Mouse (Mus musculus) T-cell, adult 2 months (primary cell): ENCODE measurements around the gene Trpm3.

Experiments
- DNase-seq: peaks from one replicate; pipeline ENCODE4 v3.0.0; 2022; ENCODE audit warnings: low spot score

Gene Trpm3

GRCm38 (mm10) chr19:22138590-22139421 is at the start of gene Trpm3:
Gene Trpm3 (plus strand): TSS chr19:22139046.
- DNase-seq = no peak

- DNase-seq = no peak
Measured at GRCm38 (mm10) chr19:22100582-22100981, 38.3 kb upstream of the Trpm3 start.

DNA sequence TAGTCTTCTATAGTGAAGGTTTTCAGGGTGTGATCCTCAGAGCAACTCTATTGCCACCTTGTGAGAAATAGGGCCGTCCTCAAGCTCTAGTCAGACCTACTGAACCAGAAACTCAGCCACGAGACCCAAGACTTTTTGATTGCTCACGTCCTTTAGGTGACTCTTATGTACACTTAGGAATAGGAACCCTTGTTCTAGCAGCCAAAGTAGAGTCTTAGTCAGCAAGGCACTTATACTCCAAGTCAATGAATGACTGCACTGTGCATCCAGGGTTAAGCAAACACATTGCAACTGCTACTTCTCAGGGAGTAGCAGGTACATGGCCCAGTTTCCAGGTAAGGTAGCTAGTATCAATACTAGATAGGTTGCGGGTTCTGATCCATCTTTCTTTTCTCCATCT is 35.0 kb upstream of the Trpm3 start:
- DNase-seq = no peak

DNA sequence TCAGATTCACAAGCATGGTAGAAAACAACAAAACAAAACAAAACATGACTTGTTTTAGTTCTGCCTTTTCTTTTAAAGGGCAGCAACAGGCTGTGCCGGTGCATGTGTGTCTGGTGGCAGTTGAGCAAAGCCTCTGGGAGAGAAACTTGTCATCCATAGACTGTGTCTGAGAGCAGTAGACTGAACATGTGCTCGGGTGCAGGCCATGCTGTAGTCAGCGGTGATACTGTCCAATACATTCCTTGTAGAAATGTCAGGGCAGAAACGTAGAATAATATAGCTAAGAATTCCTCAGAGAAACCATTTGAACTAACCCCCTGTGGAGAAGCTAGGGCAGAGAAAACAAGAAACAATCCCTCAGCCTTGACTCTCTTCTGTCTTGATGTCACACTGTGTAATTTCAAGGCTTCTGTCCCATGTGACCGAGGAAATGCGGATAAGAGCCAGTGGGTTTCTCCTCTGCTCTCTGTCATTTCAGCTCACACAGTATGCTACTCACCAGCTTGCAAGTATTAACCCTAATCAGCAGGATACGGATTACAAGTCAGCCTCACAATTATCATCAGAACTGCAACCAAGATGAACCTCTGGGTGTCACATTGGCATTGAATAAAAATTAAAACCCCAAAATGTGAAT is 33.9 kb upstream of the Trpm3 start:
- no peak for DNase-seq

DNA sequence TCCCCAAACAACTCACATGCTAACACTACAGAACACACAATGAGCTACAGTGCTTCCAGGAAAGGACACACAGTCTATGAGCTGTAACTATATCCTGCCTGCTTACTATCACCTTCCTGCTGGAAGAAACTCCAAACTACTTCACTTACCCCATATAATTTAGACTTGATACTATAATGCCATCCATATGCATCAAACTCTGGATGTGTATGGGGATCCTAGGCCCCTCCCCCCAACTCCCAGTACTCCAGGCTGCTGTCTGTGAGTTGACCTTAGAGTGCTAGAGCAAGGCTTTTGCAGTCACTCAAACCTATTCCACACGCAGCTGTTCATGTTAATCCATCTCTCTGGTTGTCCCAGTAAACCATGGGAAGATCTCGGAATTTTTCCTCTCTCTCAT is 33.2 kb upstream of the Trpm3 start:
- DNase-seq = no peak

DNA sequence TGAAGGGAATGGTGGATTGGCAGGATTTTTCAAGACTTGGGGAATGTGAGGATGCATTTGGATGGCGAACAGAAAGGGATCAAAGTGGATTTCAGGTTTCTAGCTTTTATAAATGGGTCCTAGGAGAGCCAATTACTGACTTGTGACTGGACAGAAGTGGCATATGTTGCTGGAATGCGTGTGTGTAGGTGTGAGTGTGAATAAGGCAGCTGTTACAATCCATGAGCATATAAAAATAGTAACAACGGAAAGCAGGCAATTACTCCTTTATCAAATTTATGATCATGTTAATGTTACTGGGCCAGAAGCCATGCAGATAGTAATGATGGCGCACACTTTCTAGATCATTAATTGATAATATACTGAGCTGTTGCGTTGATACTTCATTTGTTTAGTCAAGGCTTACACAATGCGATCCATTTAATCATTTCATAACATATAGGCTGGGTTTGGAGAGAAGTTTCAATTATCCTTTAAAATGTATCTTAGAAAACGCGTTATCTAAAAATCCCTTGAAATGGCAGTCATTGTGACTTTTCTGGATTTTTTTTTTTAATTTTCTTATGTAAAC is 29.9 kb upstream of the Trpm3 start:
- no peak for DNase-seq

DNA sequence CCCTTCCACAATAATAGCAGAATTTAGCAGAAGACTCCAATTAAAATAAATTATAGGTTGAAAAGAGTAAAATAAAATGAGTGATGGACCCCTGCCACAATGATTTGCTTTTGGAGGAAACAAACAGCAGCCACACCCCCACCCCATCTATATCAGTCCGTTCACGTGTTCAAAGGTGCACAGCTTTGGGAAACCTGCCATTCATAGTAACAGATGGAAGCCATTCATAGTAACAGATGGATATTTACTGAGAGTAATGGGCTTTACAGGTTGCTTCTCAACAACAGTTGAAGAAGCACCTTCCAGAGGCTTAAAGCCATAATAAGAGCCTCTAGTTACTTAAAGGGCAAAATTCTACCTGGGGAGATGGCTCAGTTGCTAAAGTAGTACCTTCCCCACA is 17.9 kb upstream of the Trpm3 start:
- DNase-seq = no peak

GRCm38 (mm10) chr19:22121631-22122030 is 17.2 kb upstream of the Trpm3 start:
- DNase-seq = no peak

DNA sequence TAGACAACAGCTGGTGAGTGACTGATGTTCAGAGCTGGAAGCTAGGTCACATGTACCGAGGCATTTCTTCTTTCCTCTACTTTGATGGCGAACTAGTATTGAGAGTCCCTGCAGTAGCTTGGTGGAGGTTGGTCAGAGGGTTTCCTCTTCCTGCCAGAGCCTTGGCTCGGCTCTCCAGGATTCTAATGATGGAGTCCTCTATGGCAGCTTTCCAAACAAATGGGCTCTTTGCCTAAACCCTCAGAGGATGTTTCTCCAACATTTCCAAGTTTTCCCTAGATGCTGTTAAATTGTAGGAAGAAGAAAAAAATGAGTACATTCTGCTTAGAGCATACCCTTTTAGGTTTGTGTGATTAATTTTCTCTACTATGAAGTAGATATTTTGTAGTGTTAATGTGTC is 6.2 kb upstream of the Trpm3 start:
- DNase-seq = no peak

- no peak for DNase-seq
Measured at GRCm38 (mm10) chr19:22178549-22178948, 39.7 kb downstream of the Trpm3 start.

DNA sequence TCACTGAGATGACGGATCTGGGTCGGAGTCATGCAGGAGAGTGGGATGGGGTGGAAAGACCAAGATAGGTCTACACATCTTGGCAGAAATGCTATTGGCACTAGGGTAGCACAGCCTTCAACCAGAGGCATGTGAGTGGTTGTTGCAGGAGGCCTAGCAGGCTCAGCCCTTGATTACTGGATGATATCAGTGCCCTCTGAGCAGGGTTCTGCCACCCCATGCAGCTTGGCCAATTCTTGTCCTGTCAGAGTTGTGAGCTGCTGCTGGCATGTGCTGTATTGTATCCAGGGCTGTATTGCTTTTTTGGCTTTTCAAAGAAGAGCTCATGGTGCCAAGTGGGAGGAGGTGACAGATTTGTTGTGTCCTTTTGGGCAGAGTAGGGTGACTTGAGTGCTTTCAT is 40.2 kb downstream of the Trpm3 start:
- no peak for DNase-seq

GRCm38 (mm10) chr19:22180136-22180535 is 41.3 kb downstream of the Trpm3 start:
- no peak for DNase-seq

DNA sequence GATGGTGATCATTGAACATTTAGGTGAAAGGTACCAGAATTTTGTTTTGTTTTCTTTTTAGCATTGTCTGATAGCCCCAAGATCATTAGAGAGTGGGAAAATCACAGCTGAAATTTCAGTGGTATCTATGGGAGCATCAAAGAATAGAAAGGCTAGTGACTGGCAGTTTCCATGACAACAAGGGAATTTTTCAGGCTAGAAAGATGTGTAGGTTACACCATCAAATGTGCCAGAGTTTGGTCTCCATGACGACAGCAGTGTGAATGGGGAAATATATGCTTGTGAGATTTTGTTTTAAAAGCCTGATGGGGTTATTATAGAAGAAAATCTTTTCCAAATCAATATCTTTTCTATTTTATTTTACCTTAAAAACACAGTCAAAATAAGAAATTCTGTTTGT is 50.9 kb downstream of the Trpm3 start:
- no peak for DNase-seq

- no peak for DNase-seq
Measured at GRCm38 (mm10) chr19:22222520-22222919, 83.7 kb downstream of the Trpm3 start.

GRCm38 (mm10) chr19:22234187-22234586 is 95.3 kb downstream of the Trpm3 start:
- no peak for DNase-seq

DNA sequence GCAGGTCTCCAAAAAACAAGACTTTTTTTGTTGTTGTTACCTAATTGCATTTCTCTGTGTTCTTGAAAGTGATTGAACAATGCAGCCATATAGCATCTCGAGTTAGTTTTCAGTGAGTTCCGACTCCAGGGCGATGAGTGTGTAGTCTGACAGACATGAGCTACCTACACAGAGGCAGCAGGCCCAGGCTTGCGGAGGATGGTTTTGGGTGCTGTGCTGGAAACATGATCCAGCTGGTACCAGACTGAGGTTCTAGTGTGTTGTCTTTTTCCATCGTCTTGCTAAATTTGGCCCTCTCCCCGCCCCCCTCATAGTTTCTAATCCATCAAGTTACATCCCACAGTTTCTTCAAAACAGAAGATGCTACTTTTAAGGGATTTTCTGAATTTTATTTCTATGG is 110.2 kb downstream of the Trpm3 start:
- DNase-seq = no peak

DNA sequence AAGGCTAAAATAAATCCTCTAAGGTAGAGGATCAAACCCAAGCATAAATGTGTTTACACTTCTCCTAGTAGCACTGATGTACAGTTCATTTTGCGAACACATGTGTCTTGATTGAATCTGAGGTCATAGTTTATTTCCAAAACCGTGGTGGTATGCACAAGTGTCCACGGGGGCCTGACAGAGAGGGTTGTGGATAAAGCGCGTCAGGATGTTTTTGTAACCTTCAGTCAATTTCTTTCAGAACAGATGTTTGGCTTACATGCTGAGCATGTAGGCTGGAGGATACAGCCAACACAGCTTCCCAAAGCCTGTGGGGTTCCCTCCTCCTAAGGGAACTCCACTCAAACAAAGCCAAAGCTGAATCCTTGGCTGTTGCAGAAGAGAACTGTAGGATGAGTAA is 134.1 kb downstream of the Trpm3 start:
- no peak for DNase-seq

GRCm38 (mm10) chr19:22284651-22285050 is 145.8 kb downstream of the Trpm3 start:
- no peak for DNase-seq

- no peak for DNase-seq
Measured at GRCm38 (mm10) chr19:22292671-22293070, 153.8 kb downstream of the Trpm3 start.

DNA sequence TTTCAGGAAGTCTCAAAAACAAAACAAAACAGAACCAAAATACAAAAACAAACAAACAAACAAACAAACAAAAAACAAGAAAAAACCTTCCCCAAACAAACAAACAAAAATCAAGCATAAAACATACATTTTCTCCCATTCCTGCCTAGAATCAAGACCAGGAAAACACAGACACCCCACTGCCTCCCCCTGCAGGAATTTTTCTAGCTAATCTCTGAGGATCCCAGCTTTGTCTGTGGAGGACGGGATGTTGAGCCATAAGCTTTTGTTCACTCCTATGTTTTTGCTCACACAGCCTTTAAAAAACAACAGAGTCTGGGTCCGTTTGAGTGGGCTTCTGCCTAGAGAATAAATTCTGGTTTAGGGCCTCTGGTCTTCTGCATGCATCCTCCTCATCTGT is 162.1 kb downstream of the Trpm3 start:
- DNase-seq = no peak

DNA sequence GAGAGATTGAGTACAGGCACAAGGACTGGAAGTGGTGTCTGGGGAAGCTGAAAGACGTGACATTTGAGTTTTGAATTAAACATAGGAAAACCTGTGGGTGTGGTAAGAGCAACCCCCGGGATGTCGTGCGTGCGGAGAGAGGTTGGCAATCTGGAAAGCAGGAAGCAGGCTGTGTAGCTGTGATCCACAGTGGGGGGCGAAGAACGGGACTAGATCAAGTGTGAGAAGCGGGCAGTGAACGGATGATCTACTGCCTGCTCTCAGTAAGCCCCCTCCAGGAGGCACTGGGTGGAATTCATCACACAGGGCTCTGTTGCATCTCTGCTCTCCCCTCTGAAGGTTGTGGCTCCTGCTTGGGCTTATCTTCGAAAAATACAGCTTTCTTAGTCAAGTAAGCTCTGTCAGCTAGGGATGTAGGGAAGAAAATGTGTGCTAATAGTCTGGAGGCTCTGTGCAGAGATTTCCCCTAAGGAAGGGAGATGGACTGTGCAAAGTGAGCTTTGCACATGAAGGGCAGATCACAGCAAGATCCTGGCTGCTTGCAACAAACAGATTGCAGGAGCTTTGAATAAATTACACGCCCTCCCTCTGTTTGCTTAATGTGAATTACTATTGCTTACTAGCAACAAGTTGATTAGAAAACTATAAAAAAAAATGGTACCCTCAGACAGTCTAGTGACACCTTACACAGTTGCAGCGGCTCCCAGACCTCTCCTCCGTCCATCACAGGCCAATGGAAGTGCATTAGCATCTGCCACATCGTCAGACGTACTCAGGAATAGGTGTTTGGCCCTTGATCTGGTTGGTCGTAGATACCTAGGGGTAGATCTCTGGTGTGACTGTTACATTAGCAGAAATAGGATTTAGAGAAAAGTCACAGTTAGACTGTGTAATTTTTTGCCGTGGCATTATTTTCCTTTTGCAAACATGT is 164.4 kb downstream of the Trpm3 start:
- no peak for DNase-seq

GRCm38 (mm10) chr19:22303952-22304655 is 165.3 kb downstream of the Trpm3 start:
- DNase-seq = no peak
